Mouse (Mus musculus) midbrain, embryonic 15.5 days (tissue): ENCODE data around the gene Zfp286. TPM values are rescaled to one million over a fixed set of nuclear protein-coding genes. Genes with fewer than 3 reads are reported as not detected.
A peak's percentile ranks its signal among the peaks of the same experiment; 100 is the strongest.
"Not testable (repeated sequence)": the region's sequence is repeated elsewhere in the genome, so short reads cannot be mapped to it uniquely, and the experiment has no call there.

Experiments used
- ATAC-seq: fragments of 200-750 bp; cut with Nextera tagmentation; replicated peaks from 2 replicates; pipeline ENCODE4 v1.8.0; 2017; ENCODE audit warnings: moderate TSS enrichment
- H3K27ac ChIP-seq: fragments of 300-500 bp; sonication (generic); 2 replicates; pipeline ENCODE4 v1.5.1; 2015; ENCODE audit warnings: mild to moderate bottlenecking, inconsistent platforms
- H3K27me3 ChIP-seq: fragments of 300-500 bp; sonication (generic); replicated peaks from 2 replicates; pipeline ENCODE4 v1.6.1; 2015; ENCODE audit warnings: inconsistent platforms
- H3K36me3 ChIP-seq: fragments of 300-500 bp; sonication (generic); replicated peaks from 2 replicates; pipeline ENCODE4 v1.6.1; 2015; ENCODE audit warnings: inconsistent platforms
- H3K4me1 ChIP-seq: fragments of 300-500 bp; sonication (generic); 2 replicates; pipeline ENCODE4 v1.6.1; 2015; ENCODE audit warnings: inconsistent platforms
- H3K4me2 ChIP-seq: fragments of 300-500 bp; sonication (generic); 2 replicates; pipeline ENCODE4 v1.6.1; 2015; ENCODE audit warnings: inconsistent platforms, mild to moderate bottlenecking, moderate library complexity
- H3K4me3 ChIP-seq: fragments of 300-500 bp; sonication (generic); 2 replicates; pipeline ENCODE4 v1.5.1; 2015; ENCODE audit warnings: mild to moderate bottlenecking, inconsistent platforms
- H3K9ac ChIP-seq: fragments of 300-500 bp; sonication (generic); 2 replicates; pipeline ENCODE4 v1.6.1; 2015; ENCODE audit warnings: mild to moderate bottlenecking, inconsistent platforms
- H3K9me3 ChIP-seq: fragments of 300-500 bp; sonication (generic); 2 replicates; pipeline ENCODE4 v1.6.1; 2016; ENCODE audit warnings: inconsistent platforms
- WGBS: fragments of 180-500 bp; shearing (Covaris S2); methylation state at CpG from one replicate; pipeline ENCODE4 v1.1.7; 2015; ENCODE audit warnings: mixed read lengths; 5-methylcytosine and 5-hydroxymethylcytosine counted together
- polyA plus RNA-seq: library from polyadenylated mRNA; unstranded; fragments of >200 nt; fragmentation: Nextera tagmentation; extraction: Ambion mirVana; gene quantifications from 2 replicates; pipeline ENCODE4 v1.2.1, GENCODE M21; 2015

Gene Zfp286
- polyA plus RNA-seq, 1 experiment from 2014 or later = 36.3 TPM

DNA sequence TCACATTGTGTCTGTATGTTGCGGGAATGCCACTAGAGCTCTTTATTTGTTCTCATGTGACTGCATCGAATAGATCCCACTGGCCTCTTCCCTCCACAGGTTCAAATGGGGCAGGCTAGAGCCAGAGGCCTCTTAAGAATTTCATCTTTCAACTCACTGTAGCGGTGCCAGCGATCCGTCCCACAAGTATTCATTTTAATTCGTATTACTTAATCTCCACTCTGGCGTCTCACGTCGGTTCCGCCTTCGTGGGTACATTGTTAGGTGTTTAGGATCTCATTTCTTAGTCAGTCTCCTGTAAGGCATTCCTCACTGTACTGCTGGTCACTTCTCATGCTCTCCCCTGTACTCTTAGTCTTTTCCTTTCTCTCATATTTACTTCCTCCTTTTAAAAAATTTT lies 30.8 kb downstream of the Zfp286 start:
- H3K9ac ChIP-seq = no peak overlapping the region
- H3K9me3 ChIP-seq = no peaks in the 10 kb centered on the region
- H3K36me3 ChIP-seq = no peaks in the 10 kb centered on the region
- 63% methylated on average over 11 of the region's 11 CpGs for WGBS
- peaks cover 8% of the 10 kb centered on the region; the same call in 1 of the 2 replicates for H3K4me1 ChIP-seq
- no peak overlapping the region for H3K4me2 ChIP-seq
- peaks cover 9% of the 10 kb centered on the region; the same call in 1 of the 2 replicates for H3K27me3 ChIP-seq
- H3K4me3 ChIP-seq = no peak overlapping the region
- ATAC-seq = no peak
- H3K27ac ChIP-seq = no peak overlapping the region

GRCm38 (mm10) chr11:62757906-62758305 lies 31.4 kb downstream of the Zfp286 start:
- ATAC-seq = no peak
- Histone ChIP-seq H3K4me1 (peaks cover 8% of the 10 kb centered on the region; the same call in 1 of the 2 replicates), H3K4me2 (no peak overlapping the region), H3K27me3 (peaks cover 9% of the 10 kb centered on the region; the same call in 1 of the 2 replicates), H3K36me3 (no peaks in the 10 kb centered on the region), H3K9ac (no peak overlapping the region), H3K4me3 (no peak overlapping the region), H3K27ac (no peak overlapping the region), H3K9me3 (no peaks in the 10 kb centered on the region)
- 80% methylated on average over 6 of the region's 6 CpGs for WGBS

- ATAC-seq = peak; percentile 44; the same call in 1 of the 2 replicates
Observed at GRCm38 (mm10) chr11:62757143-62757507, 32.1 kb downstream of the Zfp286 start.

GRCm38 (mm10) chr11:62756456-62757142 lies 32.7 kb downstream of the Zfp286 start:
- Histone ChIP-seq H3K27ac (no peak overlapping the region), H3K4me1 (peaks cover 8% of the 10 kb centered on the region; the same call in 1 of the 2 replicates), H3K36me3 (no peaks in the 10 kb centered on the region), H3K9me3 (no peaks in the 10 kb centered on the region), H3K4me2 (peak overlapping the region; percentile 68), H3K9ac (peak overlapping the region; percentile 46), H3K27me3 (peaks cover 9% of the 10 kb centered on the region; the same call in 1 of the 2 replicates), H3K4me3 (peak overlapping the region; percentile 41)
- WGBS = 7% methylated on average over 36 of the region's 36 CpGs
- ATAC-seq = peak; percentile 97

More at GRCm38 (mm10) chr11:62757143-62757507, 32.1 kb downstream of the Zfp286 start:
- peak overlapping the region; percentile 41 for H3K4me3 ChIP-seq
- no peaks in the 10 kb centered on the region for H3K9me3 ChIP-seq
- H3K4me1 ChIP-seq = peaks cover 8% of the 10 kb centered on the region; the same call in 1 of the 2 replicates
- peaks cover 9% of the 10 kb centered on the region; the same call in 1 of the 2 replicates for H3K27me3 ChIP-seq
- H3K9ac ChIP-seq = peak overlapping the region; percentile 46
- H3K27ac ChIP-seq = no peak overlapping the region
- H3K36me3 ChIP-seq = no peaks in the 10 kb centered on the region
- H3K4me2 ChIP-seq = peak overlapping the region; percentile 68
- WGBS = 8% methylated on average over 7 of the region's 7 CpGs

GRCm38 (mm10) chr11:62752780-62753179 lies 36.5 kb downstream of the Zfp286 start, which contains the start of gene Gm10428:
Gene Gm10428, plus strand, starts transcription at chr11:62753100.
- Histone ChIP-seq H3K9me3 (no peaks in the 10 kb centered on the region), H3K4me2 (no peak within 1 kb of the TSS), H3K27me3 (peaks cover 4% of the 10 kb centered on the region; the same call in 1 of the 2 replicates), H3K9ac (no peak within 1 kb of the TSS), H3K27ac (no peak within 1 kb of the TSS), H3K4me3 (no peak within 1 kb of the TSS), H3K36me3 (no peaks in the 10 kb centered on the region), H3K4me1 (peaks cover 8% of the 10 kb centered on the region; the same call in 1 of the 2 replicates)
- ATAC-seq = no peak
- WGBS = 88% methylated on average over 8 of the region's 8 CpGs

- Histone ChIP-seq H3K9me3 (no peaks in the 10 kb centered on the region), H3K36me3 (no peaks in the 10 kb centered on the region), H3K9ac (no peak overlapping the region), H3K4me2 (no peak overlapping the region), H3K27me3 (no peaks in the 10 kb centered on the region), H3K4me1 (peaks cover 2% of the 10 kb centered on the region; the same call in 1 of the 2 replicates), H3K27ac (no peak overlapping the region), H3K4me3 (no peak overlapping the region)
- no peak for ATAC-seq
- WGBS = 73% methylated on average over 11 of the region's 11 CpGs
Observed at GRCm38 (mm10) chr11:62752191-62752590, 37.1 kb downstream of the Zfp286 start.

GRCm38 (mm10) chr11:62749445-62749844 lies 39.8 kb downstream of the Zfp286 start:
- not testable (repeated sequence) for ATAC-seq, H3K4me3 ChIP-seq, H3K27me3 ChIP-seq, H3K4me2 ChIP-seq, H3K9ac ChIP-seq, H3K27ac ChIP-seq, H3K9me3 ChIP-seq, H3K36me3 ChIP-seq
- peaks cover 13% of the 10 kb centered on the region; the same call in 1 of the 2 replicates for H3K4me1 ChIP-seq
- 92% methylated on average over 13 of the region's 13 CpGs for WGBS

- no peaks in the 10 kb centered on the region for H3K27me3 ChIP-seq
- no peak for ATAC-seq
- no peak overlapping the region for H3K4me2 ChIP-seq
- no peaks in the 10 kb centered on the region for H3K9me3 ChIP-seq
- H3K9ac ChIP-seq = no peak overlapping the region
- H3K27ac ChIP-seq = no peak overlapping the region
- peaks cover 13% of the 10 kb centered on the region; the same call in 1 of the 2 replicates for H3K4me1 ChIP-seq
- H3K4me3 ChIP-seq = no peak overlapping the region
- no peaks in the 10 kb centered on the region for H3K36me3 ChIP-seq
- WGBS = 74% methylated on average over 4 of the region's 4 CpGs
Observed at GRCm38 (mm10) chr11:62748062-62748461, 41.2 kb downstream of the Zfp286 start.

- no peak for ATAC-seq
Observed at GRCm38 (mm10) chr11:62747227-62747626, 42.0 kb downstream of the Zfp286 start.

GRCm38 (mm10) chr11:62746001-62746533 lies 43.2 kb downstream of the Zfp286 start:
- Histone ChIP-seq H3K27ac (0 out of 2 replicates have a peak overlapping the region, but pooled peaks have one; percentile 41), H3K4me1 (peaks cover 13% of the 10 kb centered on the region; the same call in 1 of the 2 replicates), H3K9ac (peak overlapping the region; percentile 34; the same call in 1 of the 2 replicates), H3K9me3 (no peaks in the 10 kb centered on the region), H3K4me3 (peak overlapping the region; percentile 39), H3K36me3 (no peaks in the 10 kb centered on the region), H3K27me3 (no peaks in the 10 kb centered on the region), H3K4me2 (peak overlapping the region; percentile 55)
- peak; percentile 89 for ATAC-seq
- 2% methylated on average over 27 of the region's 27 CpGs for WGBS

More at GRCm38 (mm10) chr11:62747227-62747626, 42.0 kb downstream of the Zfp286 start:
- WGBS = 64% methylated on average over 9 of the region's 9 CpGs
- no peaks in the 10 kb centered on the region for H3K27me3 ChIP-seq
- no peak overlapping the region for H3K27ac ChIP-seq
- no peak overlapping the region for H3K4me3 ChIP-seq
- peaks cover 13% of the 10 kb centered on the region; the same call in 1 of the 2 replicates for H3K4me1 ChIP-seq
- no peak overlapping the region for H3K4me2 ChIP-seq
- H3K9me3 ChIP-seq = no peaks in the 10 kb centered on the region
- H3K36me3 ChIP-seq = no peaks in the 10 kb centered on the region
- no peak overlapping the region for H3K9ac ChIP-seq

DNA sequence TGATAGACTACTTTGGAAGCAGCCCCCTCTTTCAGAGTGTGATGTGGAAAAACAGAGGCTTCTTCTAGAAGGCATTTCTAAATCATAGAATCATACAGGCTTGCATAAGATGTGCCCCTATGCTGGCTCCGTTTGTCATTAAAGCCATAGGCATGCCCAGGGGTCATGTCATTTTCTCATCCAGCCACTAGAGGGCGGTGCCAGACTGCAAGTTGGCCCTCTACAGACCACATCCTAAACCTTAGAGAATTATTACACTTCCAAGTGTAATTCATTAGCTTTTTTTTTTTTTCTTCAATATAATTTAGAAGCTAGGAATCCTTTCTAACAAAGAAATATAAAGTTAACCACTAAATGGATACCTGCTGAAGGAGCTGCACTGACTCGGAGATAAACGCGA lies 45.2 kb downstream of the Zfp286 start:
- Histone ChIP-seq H3K4me2 (no peak overlapping the region), H3K27me3 (no peaks in the 10 kb centered on the region), H3K4me1 (peaks cover 13% of the 10 kb centered on the region; the same call in 1 of the 2 replicates), H3K9me3 (no peaks in the 10 kb centered on the region), H3K27ac (no peak overlapping the region), H3K9ac (no peak overlapping the region), H3K36me3 (no peaks in the 10 kb centered on the region), H3K4me3 (no peak overlapping the region)
- no peak for ATAC-seq
- WGBS = 53% methylated on average over 5 of the region's 5 CpGs

- no peak overlapping the region for H3K4me2 ChIP-seq
- H3K9me3 ChIP-seq = no peaks in the 10 kb centered on the region
- no peaks in the 10 kb centered on the region for H3K27me3 ChIP-seq
- no peak overlapping the region for H3K9ac ChIP-seq
- WGBS = 78% methylated on average over 10 of the region's 10 CpGs
- no peak overlapping the region for H3K27ac ChIP-seq
- H3K4me3 ChIP-seq = no peak overlapping the region
- peaks cover 13% of the 10 kb centered on the region; the same call in 1 of the 2 replicates for H3K4me1 ChIP-seq
- no peak for ATAC-seq
- H3K36me3 ChIP-seq = no peaks in the 10 kb centered on the region
Observed at GRCm38 (mm10) chr11:62742261-62742957, 46.9 kb downstream of the Zfp286 start.
